Mouse (Mus musculus): Measurements from ENCODE around the gene Syt8. TPM values are rescaled to one million over a fixed set of nuclear protein-coding genes. Genes with fewer than 3 reads are reported as not detected.

Syt8 gene
- polyA plus RNA-seq, 1 experiment: 2.5 TPM

DNA sequence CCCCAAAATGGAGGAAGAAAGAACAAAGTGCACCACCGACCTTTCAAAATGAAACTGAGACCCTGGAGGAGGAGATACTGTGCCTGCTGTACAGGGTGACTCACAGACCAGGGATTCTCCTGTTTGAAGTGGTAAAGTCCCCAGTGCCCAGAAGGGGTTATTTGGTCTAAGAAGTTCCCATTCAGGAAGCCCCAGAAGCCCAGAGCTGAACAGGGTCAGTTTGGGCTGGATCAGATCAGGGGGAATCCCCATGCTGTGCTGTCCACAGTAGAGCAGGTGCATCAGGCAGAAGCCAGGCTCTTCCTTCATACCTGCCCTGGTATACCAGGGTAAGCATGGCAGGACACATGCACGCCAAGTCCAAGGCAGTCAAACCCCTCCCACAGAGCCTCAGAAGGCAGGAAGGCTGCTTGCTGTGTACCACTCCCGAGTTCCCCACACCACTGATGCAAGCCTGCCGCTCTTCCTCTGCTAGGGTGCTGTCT lies 28.0 kb downstream of the Syt8 start:
- WGBS: 7% methylated on average over 4 of the region's 4 CpGs

DNA sequence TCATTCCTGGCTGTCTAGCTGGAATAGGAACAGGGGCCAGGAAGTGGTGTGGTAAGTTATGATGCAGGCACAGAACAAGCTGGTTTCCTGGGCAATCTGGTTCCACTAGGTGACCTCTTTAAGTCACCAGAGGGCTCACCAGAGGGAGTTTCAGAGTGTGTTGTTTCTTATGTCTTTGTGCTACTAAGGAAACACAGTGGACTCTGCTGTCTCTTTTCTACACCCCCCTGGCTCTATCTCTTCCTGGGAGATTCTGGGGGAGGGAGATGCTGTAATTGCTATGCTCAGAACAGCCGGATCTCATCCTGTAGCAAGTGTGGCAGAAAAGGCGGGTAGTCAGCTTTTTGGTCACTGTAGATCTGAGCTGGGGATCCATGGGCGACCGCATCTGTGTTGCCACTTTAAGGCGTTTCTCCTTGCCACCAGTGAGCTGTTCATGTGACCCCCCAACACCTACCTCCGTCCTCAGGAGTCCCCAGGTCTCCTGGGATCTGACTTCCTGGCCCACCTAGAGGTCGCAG lies 35.6 kb downstream of the Syt8 start:
- Histone ChIP-seq H3K4me1 (ENCODE audit: control insufficient read depth, insufficient read depth, low read length) (peaks cover 1% of the 10 kb centered on the region), H3K4me3 (replicated peaks; ENCODE audit: control insufficient read depth, low read depth, low read length) (no peak overlapping the region), H3K27ac (ENCODE audit: control insufficient read depth, insufficient read depth, low read depth, low read length, poor library complexity) (no peak overlapping the region)
- WGBS: 74% methylated on average over 7 of the region's 7 CpGs
- TF ChIP-seq CTCF (IDR thresholded peaks at IDR 0.05; ENCODE audit: control insufficient read depth, insufficient read depth, low read length): no peak
- no peak for TF ChIP-seq POLR2A (IDR thresholded peaks at IDR 0.05; ENCODE audit: borderline replicate concordance, control insufficient read depth, low read depth, low read length)

More for the DNA sequence above, 28.0 kb downstream of the Syt8 start:
- H3K27ac ChIP-seq (ENCODE audit: control insufficient read depth, insufficient read depth, low read depth, low read length, poor library complexity): peak overlapping the region; percentile 89
- TF ChIP-seq CTCF (IDR thresholded peaks at IDR 0.05; ENCODE audit: control insufficient read depth, insufficient read depth, low read length) (peak; percentile 7; the same call in 1 of the 2 replicates), POLR2A (IDR thresholded peaks at IDR 0.05; ENCODE audit: borderline replicate concordance, control insufficient read depth, low read depth, low read length) (no peak)
- peak overlapping the region; percentile 90 for H3K4me3 ChIP-seq (replicated peaks; ENCODE audit: control insufficient read depth, low read depth, low read length)
- peaks cover 15% of the 10 kb centered on the region for H3K4me1 ChIP-seq (ENCODE audit: control insufficient read depth, insufficient read depth, low read length)

DNA sequence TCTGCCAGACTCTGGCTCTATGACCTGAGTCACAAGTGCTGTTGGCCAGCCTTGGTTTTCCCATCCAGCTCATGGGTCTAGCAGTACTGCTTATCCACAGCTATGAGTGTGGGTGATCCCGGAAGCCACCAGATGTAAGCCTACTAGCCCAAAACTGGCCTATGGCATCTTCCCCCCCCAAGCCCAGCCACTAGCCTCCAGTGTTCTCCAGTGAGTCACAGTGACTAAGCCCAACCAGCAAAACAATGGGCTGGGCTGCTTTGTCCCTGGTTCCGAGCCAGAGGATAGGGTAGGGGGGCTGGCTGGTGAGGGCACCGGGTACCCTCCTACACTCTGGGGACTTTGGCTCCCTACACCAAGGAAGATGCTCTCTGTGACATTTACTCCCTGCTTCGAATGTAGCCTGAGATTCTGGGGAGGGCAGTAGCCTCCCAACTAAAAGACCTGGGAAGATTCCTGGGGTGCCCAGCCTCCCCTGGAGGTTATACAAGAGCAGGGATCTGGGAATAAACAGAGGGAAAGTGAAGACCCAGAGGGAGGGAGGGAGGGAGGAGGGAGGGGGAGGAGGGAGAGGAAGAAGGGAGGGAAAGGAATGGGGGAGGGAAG lies 36.3 kb downstream of the Syt8 start:
- H3K4me3 ChIP-seq (replicated peaks; ENCODE audit: control insufficient read depth, low read depth, low read length): no peak overlapping the region
- peaks cover 1% of the 10 kb centered on the region for H3K4me1 ChIP-seq (ENCODE audit: control insufficient read depth, insufficient read depth, low read length)
- 50% methylated on average over 4 of the region's 4 CpGs for WGBS
- TF ChIP-seq CTCF (IDR thresholded peaks at IDR 0.05; ENCODE audit: control insufficient read depth, insufficient read depth, low read length): no peak
- TF ChIP-seq POLR2A (IDR thresholded peaks at IDR 0.05; ENCODE audit: borderline replicate concordance, control insufficient read depth, low read depth, low read length): no peak
- H3K27ac ChIP-seq (ENCODE audit: control insufficient read depth, insufficient read depth, low read depth, low read length, poor library complexity): no peak overlapping the region

DNA sequence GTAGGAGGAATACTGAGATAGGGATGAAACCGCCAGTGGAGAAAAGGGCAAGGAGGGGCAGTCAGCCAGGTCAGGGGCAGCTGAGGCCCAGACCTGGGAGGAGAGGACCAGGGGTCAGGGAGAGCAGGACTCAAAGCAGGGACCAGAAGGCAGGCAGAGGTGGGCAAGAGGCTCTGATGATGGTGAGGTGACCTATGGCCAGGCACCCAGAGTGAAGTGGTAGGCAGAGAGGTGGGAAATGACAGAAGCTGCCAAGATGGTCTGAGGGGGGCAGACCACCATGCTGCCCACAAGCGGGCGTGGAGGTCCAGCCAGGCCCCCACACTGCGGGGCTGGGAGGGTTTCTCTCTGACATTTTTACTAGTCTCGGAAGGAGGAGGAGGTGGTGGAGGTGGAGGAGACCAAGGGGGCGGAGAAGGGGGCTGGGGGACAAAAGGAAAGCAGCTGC lies 36.8 kb downstream of the Syt8 start:
- Histone ChIP-seq H3K4me1 (ENCODE audit: control insufficient read depth, insufficient read depth, low read length) (peaks cover 1% of the 10 kb centered on the region), H3K4me3 (replicated peaks; ENCODE audit: control insufficient read depth, low read depth, low read length) (no peak overlapping the region), H3K27ac (ENCODE audit: control insufficient read depth, insufficient read depth, low read depth, low read length, poor library complexity) (no peak overlapping the region)
- TF ChIP-seq POLR2A (IDR thresholded peaks at IDR 0.05; ENCODE audit: borderline replicate concordance, control insufficient read depth, low read depth, low read length): no peak
- no peak for TF ChIP-seq CTCF (IDR thresholded peaks at IDR 0.05; ENCODE audit: control insufficient read depth, insufficient read depth, low read length)
- 79% methylated on average over 6 of the region's 6 CpGs for WGBS

DNA sequence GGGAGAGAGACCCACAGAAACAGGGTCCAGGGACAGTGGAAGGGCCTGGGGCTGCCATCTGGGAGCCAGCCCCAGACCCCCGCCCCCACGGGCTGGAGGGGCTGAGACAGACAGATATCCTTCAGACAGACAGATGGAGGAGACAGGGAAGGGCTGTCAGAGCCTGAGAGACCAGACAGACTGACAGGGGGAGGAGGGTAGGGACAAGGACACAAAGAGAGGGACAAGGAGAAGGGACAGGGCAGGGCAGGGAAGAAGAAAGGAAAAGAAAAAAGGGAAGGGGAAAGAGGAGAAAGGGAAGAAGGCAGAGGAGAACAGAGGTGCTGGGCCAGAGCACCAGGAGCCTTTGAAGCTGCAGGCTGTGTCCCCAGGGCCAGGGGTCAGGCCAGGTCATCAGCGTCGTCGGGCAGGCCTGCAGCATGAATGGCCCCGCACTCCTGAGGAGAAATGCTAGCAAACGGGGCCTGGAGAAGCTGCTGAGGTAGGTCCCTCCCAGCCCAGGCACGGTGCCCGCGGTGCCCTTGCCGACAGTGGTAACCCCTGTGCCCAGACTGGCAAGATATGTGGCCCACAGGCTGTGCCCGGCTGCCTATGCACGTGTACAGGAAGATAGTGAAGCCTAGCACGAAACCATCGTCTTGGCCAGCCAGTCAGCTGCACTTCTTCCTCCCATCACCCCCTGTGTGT lies 37.4 kb downstream of the Syt8 start:
- no peak overlapping the region for H3K4me3 ChIP-seq (replicated peaks; ENCODE audit: control insufficient read depth, low read depth, low read length)
- peaks cover 1% of the 10 kb centered on the region for H3K4me1 ChIP-seq (ENCODE audit: control insufficient read depth, insufficient read depth, low read length)
- WGBS: 51% methylated on average over 15 of the region's 15 CpGs
- no peak for TF ChIP-seq POLR2A (IDR thresholded peaks at IDR 0.05; ENCODE audit: borderline replicate concordance, control insufficient read depth, low read depth, low read length)
- TF ChIP-seq CTCF (IDR thresholded peaks at IDR 0.05; ENCODE audit: control insufficient read depth, insufficient read depth, low read length): no peak
- no peak overlapping the region for H3K27ac ChIP-seq (ENCODE audit: control insufficient read depth, insufficient read depth, low read depth, low read length, poor library complexity)

DNA sequence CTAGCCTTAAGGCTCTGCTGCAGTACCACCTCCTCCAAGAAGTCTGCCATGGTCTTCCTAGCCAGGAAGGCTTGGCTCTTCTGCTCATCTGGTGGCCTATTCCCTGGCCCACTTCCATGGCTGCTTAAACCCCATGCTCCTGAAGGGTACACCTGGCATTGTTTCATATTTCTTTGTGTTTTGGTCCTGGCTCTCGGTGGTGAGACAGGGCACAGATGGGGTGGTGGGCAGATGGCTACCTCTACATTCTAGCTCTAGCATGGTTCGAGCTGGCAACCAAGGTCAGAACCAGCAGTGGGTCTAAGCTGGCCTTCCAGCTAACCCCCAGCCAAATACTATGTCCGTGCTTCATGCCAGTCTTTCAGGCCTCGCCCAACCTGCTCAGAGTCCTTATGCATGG lies 38.3 kb downstream of the Syt8 start:
- WGBS: 80% methylated on average over 4 of the region's 4 CpGs
- H3K4me1 ChIP-seq (ENCODE audit: control insufficient read depth, insufficient read depth, low read length): no peaks in the 10 kb centered on the region; the same call in none of the 2 replicates
- TF ChIP-seq CTCF (IDR thresholded peaks at IDR 0.05; ENCODE audit: control insufficient read depth, insufficient read depth, low read length) (no peak), POLR2A (IDR thresholded peaks at IDR 0.05; ENCODE audit: borderline replicate concordance, control insufficient read depth, low read depth, low read length) (no peak)
- H3K27ac ChIP-seq (ENCODE audit: control insufficient read depth, insufficient read depth, low read depth, low read length, poor library complexity): no peak overlapping the region
- no peak overlapping the region for H3K4me3 ChIP-seq (replicated peaks; ENCODE audit: control insufficient read depth, low read depth, low read length)

DNA sequence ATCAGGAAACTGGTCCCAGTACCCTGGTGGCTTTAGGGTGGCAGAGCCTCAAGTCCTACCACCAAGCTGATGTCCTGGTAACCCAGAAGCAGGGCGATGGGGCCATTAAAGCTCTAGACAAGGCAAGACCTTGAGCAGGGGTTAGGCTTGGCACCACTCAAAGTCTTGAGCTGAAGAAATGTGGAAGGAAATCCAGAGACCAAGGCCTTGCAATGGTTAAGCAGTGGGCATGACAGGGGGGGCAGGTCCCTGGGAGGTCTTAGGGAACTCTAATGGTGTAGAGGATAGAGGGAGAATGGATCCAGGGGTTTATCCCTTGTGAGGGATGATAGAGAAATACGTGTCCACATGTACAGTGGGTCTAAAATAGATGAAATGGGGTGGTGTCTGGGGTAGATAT lies 38.8 kb downstream of the Syt8 start:
- TF ChIP-seq POLR2A (IDR thresholded peaks at IDR 0.05; ENCODE audit: borderline replicate concordance, control insufficient read depth, low read depth, low read length): no peak
- no peak for TF ChIP-seq CTCF (IDR thresholded peaks at IDR 0.05; ENCODE audit: control insufficient read depth, insufficient read depth, low read length)
- H3K4me1 ChIP-seq (ENCODE audit: control insufficient read depth, insufficient read depth, low read length): no peaks in the 10 kb centered on the region; the same call in none of the 2 replicates
- 75% methylated on average over 2 of the region's 2 CpGs for WGBS
- H3K27ac ChIP-seq (ENCODE audit: control insufficient read depth, insufficient read depth, low read depth, low read length, poor library complexity): no peak overlapping the region
- no peak overlapping the region for H3K4me3 ChIP-seq (replicated peaks; ENCODE audit: control insufficient read depth, low read depth, low read length)

DNA sequence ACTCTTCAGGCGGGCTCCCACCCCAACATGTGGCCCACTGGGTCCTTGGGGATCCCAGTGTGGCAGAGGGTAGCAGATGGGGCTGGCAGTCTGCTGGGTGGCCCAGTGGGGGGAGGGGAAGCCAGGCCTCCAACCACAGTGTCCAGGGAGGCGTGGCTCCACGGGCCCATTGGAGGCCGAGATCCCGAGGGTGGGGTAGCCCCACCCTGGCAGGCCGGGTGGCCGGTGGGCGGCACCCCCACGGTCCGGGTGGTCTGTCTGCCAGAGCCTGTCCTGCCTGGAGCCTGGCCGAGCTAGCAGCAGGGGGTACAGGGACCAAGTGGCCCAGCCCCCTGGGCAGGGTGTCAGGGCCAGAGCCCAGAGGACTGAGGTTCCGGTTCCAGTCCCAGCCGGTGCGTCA lies 40.1 kb downstream of the Syt8 start:
- no peak for TF ChIP-seq POLR2A (IDR thresholded peaks at IDR 0.05; ENCODE audit: borderline replicate concordance, control insufficient read depth, low read depth, low read length)
- TF ChIP-seq CTCF (IDR thresholded peaks at IDR 0.05; ENCODE audit: control insufficient read depth, insufficient read depth, low read length): no peak
- H3K4me3 ChIP-seq (replicated peaks; ENCODE audit: control insufficient read depth, low read depth, low read length): no peak overlapping the region
- H3K27ac ChIP-seq (ENCODE audit: control insufficient read depth, insufficient read depth, low read depth, low read length, poor library complexity): no peak overlapping the region
- WGBS: 84% methylated on average over 14 of the region's 14 CpGs
- no peaks in the 10 kb centered on the region; the same call in none of the 2 replicates for H3K4me1 ChIP-seq (ENCODE audit: control insufficient read depth, insufficient read depth, low read length)
